Mouse (Mus musculus): ENCODE data around the gene Olfr286. TPM values are rescaled to one million over a fixed set of nuclear protein-coding genes. Genes with fewer than 3 reads are reported as not detected.

Olfr286 gene
- polyA plus RNA-seq, 2 experiments, result not detected

DNA sequence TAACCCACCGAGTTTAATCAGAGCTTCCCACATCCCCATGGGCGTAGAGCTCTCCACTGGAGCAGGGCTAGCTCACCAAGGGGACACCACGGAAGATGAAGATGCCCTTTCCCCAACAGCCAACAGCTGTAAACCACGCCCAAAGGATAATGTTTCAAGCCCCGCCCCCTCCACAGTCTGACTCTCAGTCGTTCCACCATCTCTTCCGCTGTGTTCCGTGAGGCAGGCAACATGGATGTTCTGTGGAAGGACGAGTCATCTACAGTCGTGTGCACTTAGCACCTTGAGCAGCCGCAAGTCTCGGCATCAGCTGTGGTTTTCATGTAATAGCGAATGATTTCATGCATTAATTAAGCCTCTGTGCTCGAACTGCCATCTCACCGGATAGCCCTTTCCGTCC lies 8.6 kb downstream of the Olfr286 start:
- 49% methylated on average over 16 of the region's 16 CpGs for WGBS
- no peak overlapping the region for H3K4me2 ChIP-seq (replicated peaks; ENCODE audit: low read depth, low read length, severe bottlenecking)
- H3K4me1 ChIP-seq (ENCODE audit: control insufficient read depth, insufficient read depth, low read length), result no peaks in the 10 kb centered on the region
- H3K27me3 ChIP-seq (ENCODE audit: control insufficient read depth, insufficient read depth, low read length), result no peaks in the 10 kb centered on the region
- no peaks in the 10 kb centered on the region for H3K9me3 ChIP-seq (ENCODE audit: control insufficient read depth, low read length)
- no peak for DNase-seq (ENCODE audit: low spot score)
- H3K36me3 ChIP-seq (ENCODE audit: control insufficient read depth, insufficient read depth, low read length), result no peaks in the 10 kb centered on the region
- no peak for ATAC-seq (ENCODE audit: low FRiP score, low read depth)
- no peak overlapping the region for H3K4me3 ChIP-seq (replicated peaks; ENCODE audit: low read length)
- no peak for TF ChIP-seq POLR2A (IDR thresholded peaks at IDR 0.05; ENCODE audit: borderline replicate concordance, extremely low read depth, insufficient read depth, insufficient read length)
- H3K9ac ChIP-seq (ENCODE audit: low read depth, low read length, severe bottlenecking), result no peak overlapping the region
- no peak overlapping the region for H3K27ac ChIP-seq (replicated peaks; ENCODE audit: low read depth, low read length)

DNA sequence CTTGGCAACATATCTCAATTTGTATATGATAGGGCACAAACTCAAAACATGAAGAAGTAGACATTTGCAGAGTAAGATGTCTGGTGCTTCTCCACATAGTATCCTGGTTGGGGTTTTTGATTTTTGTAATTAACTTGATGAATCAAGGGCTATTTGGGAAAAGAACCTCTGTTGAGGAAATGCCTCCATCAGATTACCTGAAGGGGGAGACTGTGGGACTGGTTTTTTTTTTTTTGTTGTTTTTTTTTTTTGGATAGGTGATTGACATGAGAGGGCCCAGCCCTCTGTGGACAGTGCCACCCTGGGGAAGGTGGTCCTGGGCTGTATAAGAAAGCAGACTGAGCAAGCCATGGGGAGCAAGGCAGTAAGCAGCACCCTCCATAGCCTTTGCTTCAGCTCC lies 11.9 kb downstream of the Olfr286 start:
- H3K4me2 ChIP-seq (replicated peaks; ENCODE audit: low read depth, low read length, severe bottlenecking), result no peak overlapping the region
- H3K36me3 ChIP-seq (ENCODE audit: control insufficient read depth, insufficient read depth, low read length), result no peaks in the 10 kb centered on the region
- no peaks in the 10 kb centered on the region for H3K4me1 ChIP-seq (ENCODE audit: control insufficient read depth, insufficient read depth, low read length)
- no peak for DNase-seq (ENCODE audit: low spot score)
- ATAC-seq (ENCODE audit: low FRiP score, low read depth), result no peak
- no peaks in the 10 kb centered on the region for H3K9me3 ChIP-seq (ENCODE audit: control insufficient read depth, low read length)
- no peak for TF ChIP-seq POLR2A (IDR thresholded peaks at IDR 0.05; ENCODE audit: borderline replicate concordance, extremely low read depth, insufficient read depth, insufficient read length)
- H3K27me3 ChIP-seq (ENCODE audit: control insufficient read depth, insufficient read depth, low read length), result no peaks in the 10 kb centered on the region
- H3K9ac ChIP-seq (ENCODE audit: low read depth, low read length, severe bottlenecking), result no peak overlapping the region
- H3K4me3 ChIP-seq (replicated peaks; ENCODE audit: low read length), result no peak overlapping the region
- no peak overlapping the region for H3K27ac ChIP-seq (replicated peaks; ENCODE audit: low read depth, low read length)

DNA sequence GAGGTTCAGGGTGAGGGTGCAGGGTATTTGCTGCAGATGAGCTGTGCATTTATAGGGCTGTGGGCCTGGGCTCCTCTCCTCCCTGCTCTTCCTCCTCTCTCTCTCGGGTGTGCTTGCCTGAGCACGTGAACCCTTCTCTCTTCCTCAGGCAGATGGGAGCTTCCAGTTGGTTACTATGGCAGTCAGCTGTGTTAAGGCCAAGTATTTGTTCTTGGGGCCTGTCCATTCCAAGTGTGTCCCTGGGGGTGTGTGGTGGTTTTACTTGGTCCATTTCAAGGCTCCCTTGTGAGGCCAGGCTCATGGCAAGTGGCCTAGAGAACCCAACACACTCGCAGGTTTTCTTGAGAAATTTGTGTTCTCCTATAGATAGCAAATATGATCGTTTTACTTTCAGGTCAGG lies 13.4 kb downstream of the Olfr286 start, which contains the start of the genes Gm44579 and Olfr287:
TSS of gene Gm44579 (minus strand) at position 101 of the 400 bp plus-strand sequence.
TSS of gene Olfr287 (minus strand) at position 180 of the 400 bp plus-strand sequence.
- TF ChIP-seq POLR2A (IDR thresholded peaks at IDR 0.05; ENCODE audit: borderline replicate concordance, extremely low read depth, insufficient read depth, insufficient read length), result no peak
- DNase-seq (ENCODE audit: low spot score) (no peak), ATAC-seq (ENCODE audit: low FRiP score, low read depth) (no peak)
- Histone ChIP-seq H3K27ac (replicated peaks; ENCODE audit: low read depth, low read length) (no peak within 1 kb of the TSS), H3K9ac (ENCODE audit: low read depth, low read length, severe bottlenecking) (no peak within 1 kb of the TSS), H3K4me2 (replicated peaks; ENCODE audit: low read depth, low read length, severe bottlenecking) (no peak within 1 kb of the TSS), H3K4me3 (replicated peaks; ENCODE audit: low read length) (no peak within 1 kb of the TSS), H3K36me3 (ENCODE audit: control insufficient read depth, insufficient read depth, low read length) (no peaks in the 10 kb centered on the region), H3K27me3 (ENCODE audit: control insufficient read depth, insufficient read depth, low read length) (no peaks in the 10 kb centered on the region), H3K9me3 (ENCODE audit: control insufficient read depth, low read length) (no peaks in the 10 kb centered on the region), H3K4me1 (ENCODE audit: control insufficient read depth, insufficient read depth, low read length) (no peaks in the 10 kb centered on the region)
- 68% methylated on average over 4 of the region's 4 CpGs for WGBS

DNA sequence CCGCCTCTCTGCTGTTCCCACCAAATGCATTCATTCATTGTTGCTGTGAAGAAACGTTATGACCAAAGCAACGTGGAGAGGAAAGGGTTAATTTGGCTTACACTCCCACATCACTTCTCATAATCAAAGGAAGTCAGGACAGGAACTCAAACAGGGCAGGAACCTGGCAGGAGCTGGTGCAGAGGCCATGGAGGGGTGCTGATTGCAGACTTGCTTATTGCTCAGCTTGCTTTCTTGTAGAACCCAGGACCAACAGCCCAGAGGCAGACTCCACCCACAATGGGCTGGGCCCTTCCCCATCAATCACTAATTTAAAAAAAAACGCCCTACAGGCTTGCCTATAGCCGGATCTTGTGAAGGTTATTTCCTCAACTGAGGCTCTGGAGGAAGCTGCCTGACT lies 20.1 kb downstream of the Olfr286 start:
- Histone ChIP-seq H3K36me3 (ENCODE audit: control insufficient read depth, insufficient read depth, low read length) (no peaks in the 10 kb centered on the region), H3K4me1 (ENCODE audit: control insufficient read depth, insufficient read depth, low read length) (no peaks in the 10 kb centered on the region), H3K9me3 (ENCODE audit: control insufficient read depth, low read length) (no peaks in the 10 kb centered on the region), H3K4me2 (replicated peaks; ENCODE audit: low read depth, low read length, severe bottlenecking) (no peak overlapping the region), H3K9ac (ENCODE audit: low read depth, low read length, severe bottlenecking) (no peak overlapping the region), H3K27ac (replicated peaks; ENCODE audit: low read depth, low read length) (no peak overlapping the region), H3K4me3 (replicated peaks; ENCODE audit: low read length) (no peak overlapping the region), H3K27me3 (ENCODE audit: control insufficient read depth, insufficient read depth, low read length) (no peaks in the 10 kb centered on the region)
- WGBS, result 64% methylated on average over 5 of the region's 5 CpGs
- TF ChIP-seq POLR2A (IDR thresholded peaks at IDR 0.05; ENCODE audit: borderline replicate concordance, extremely low read depth, insufficient read depth, insufficient read length), result no peak
- DNase-seq (ENCODE audit: low spot score) (no peak), ATAC-seq (ENCODE audit: low FRiP score, low read depth) (no peak)

DNA sequence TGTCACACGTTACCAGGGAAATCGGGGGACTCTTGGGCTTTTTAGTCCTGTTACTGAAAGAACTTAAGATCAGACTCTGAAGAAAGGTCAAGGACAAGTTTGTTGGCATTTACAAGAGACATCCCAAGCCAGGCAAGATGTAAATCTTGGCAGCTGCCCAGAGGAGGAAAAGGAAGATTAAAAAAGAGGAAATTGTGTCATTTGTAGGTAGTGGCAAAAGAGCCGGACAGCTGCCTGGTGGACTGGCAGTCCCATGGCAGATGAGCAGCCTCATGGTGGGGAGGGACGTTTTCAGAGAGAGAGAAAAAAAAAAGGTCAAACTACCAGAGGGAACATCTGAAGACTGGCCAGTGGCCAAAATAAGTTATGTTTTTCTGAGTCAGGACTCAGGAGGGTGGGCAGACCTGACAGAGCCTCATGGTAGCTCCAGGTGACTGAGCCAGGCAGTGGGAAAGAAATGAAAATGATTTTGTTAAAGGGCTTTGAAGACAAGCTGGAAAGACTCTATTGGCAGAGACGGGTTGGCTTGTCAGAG lies 20.8 kb downstream of the Olfr286 start:
- no peak for ATAC-seq (ENCODE audit: low FRiP score, low read depth)
- WGBS, result 80% methylated on average over 5 of the region's 5 CpGs
- Histone ChIP-seq H3K27ac (replicated peaks; ENCODE audit: low read depth, low read length) (no peak overlapping the region), H3K27me3 (ENCODE audit: control insufficient read depth, insufficient read depth, low read length) (no peaks in the 10 kb centered on the region), H3K9ac (ENCODE audit: low read depth, low read length, severe bottlenecking) (no peak overlapping the region), H3K9me3 (ENCODE audit: control insufficient read depth, low read length) (no peaks in the 10 kb centered on the region), H3K36me3 (ENCODE audit: control insufficient read depth, insufficient read depth, low read length) (no peaks in the 10 kb centered on the region), H3K4me2 (replicated peaks; ENCODE audit: low read depth, low read length, severe bottlenecking) (no peak overlapping the region), H3K4me3 (replicated peaks; ENCODE audit: low read length) (no peak overlapping the region), H3K4me1 (ENCODE audit: control insufficient read depth, insufficient read depth, low read length) (no peaks in the 10 kb centered on the region)
- no peak for TF ChIP-seq POLR2A (IDR thresholded peaks at IDR 0.05; ENCODE audit: borderline replicate concordance, extremely low read depth, insufficient read depth, insufficient read length)
- no peak for DNase-seq (ENCODE audit: low spot score)

DNA sequence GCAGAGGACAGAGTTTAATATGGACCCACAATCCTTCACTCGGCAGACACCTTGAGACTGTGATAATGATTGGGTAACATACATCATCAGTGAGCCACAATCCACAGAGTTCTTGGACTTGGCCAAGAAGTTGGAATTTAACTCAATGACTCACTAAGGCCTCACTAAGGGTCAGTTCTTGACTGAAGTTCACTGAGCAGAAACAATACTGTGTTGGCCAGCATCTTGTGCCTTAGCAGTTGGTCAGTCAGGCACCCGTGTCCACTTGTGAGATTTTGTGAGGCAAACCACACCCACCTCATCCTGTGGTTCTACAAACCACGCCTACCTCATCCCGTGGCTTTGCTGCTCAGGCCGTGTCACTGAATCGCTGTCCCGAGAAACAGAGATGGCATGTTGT lies 24.6 kb downstream of the Olfr286 start:
- no peak overlapping the region for H3K9ac ChIP-seq (ENCODE audit: low read depth, low read length, severe bottlenecking)
- H3K4me2 ChIP-seq (replicated peaks; ENCODE audit: low read depth, low read length, severe bottlenecking), result no peak overlapping the region
- ATAC-seq (ENCODE audit: low FRiP score, low read depth) (no peak), DNase-seq (ENCODE audit: low spot score) (no peak)
- TF ChIP-seq POLR2A (IDR thresholded peaks at IDR 0.05; ENCODE audit: borderline replicate concordance, extremely low read depth, insufficient read depth, insufficient read length), result no peak
- H3K27me3 ChIP-seq (ENCODE audit: control insufficient read depth, insufficient read depth, low read length), result no peaks in the 10 kb centered on the region
- H3K27ac ChIP-seq (replicated peaks; ENCODE audit: low read depth, low read length), result no peak overlapping the region
- H3K4me3 ChIP-seq (replicated peaks; ENCODE audit: low read length), result no peak overlapping the region
- H3K36me3 ChIP-seq (ENCODE audit: control insufficient read depth, insufficient read depth, low read length), result no peaks in the 10 kb centered on the region
- no peaks in the 10 kb centered on the region for H3K9me3 ChIP-seq (ENCODE audit: control insufficient read depth, low read length)
- 84% methylated on average over 7 of the region's 7 CpGs for WGBS
- H3K4me1 ChIP-seq (ENCODE audit: control insufficient read depth, insufficient read depth, low read length), result no peaks in the 10 kb centered on the region

Measured in limb, embryonic 14.5 days (tissue).